Mouse (Mus musculus): ENCODE measurements around the gene Cenpv. TPM values are rescaled to one million over a fixed set of nuclear protein-coding genes. Genes with fewer than 3 reads are reported as not detected.

The Cenpv gene
- polyA plus RNA-seq, 1 experiment from 2014 or later = 86.3 TPM

- Histone ChIP-seq H3K9me3 (ENCODE audit: control insufficient read depth, low read length) (no peaks in the 10 kb centered on the region), H3K9ac (replicated peaks; ENCODE audit: low read depth, low read length) (no peak overlapping the region), H3K4me2 (ENCODE audit: low read length) (no peak overlapping the region), H3K4me3 (replicated peaks; ENCODE audit: low read length) (no peak overlapping the region), H3K4me1 (replicated peaks; ENCODE audit: control insufficient read depth, insufficient read depth, low read length) (no peaks in the 10 kb centered on the region), H3K36me3 (ENCODE audit: control insufficient read depth, insufficient read depth) (no peaks in the 10 kb centered on the region), H3K27ac (ENCODE audit: low read length) (no peak overlapping the region), H3K27me3 (replicated peaks; ENCODE audit: control insufficient read depth, insufficient read depth, low read length) (no peaks in the 10 kb centered on the region)
- ATAC-seq = no peak
- 89% methylated on average over 5 of the region's 5 CpGs for WGBS
Measured at GRCm38 (mm10) chr11:62479581-62479980, 59.5 kb downstream of the Cenpv start.

GRCm38 (mm10) chr11:62478931-62479330 lies 60.1 kb downstream of the Cenpv start:
- Histone ChIP-seq H3K9ac (replicated peaks; ENCODE audit: low read depth, low read length) (no peak overlapping the region), H3K27me3 (replicated peaks; ENCODE audit: control insufficient read depth, insufficient read depth, low read length) (no peaks in the 10 kb centered on the region), H3K4me3 (replicated peaks; ENCODE audit: low read length) (no peak overlapping the region), H3K4me1 (replicated peaks; ENCODE audit: control insufficient read depth, insufficient read depth, low read length) (no peaks in the 10 kb centered on the region), H3K9me3 (ENCODE audit: control insufficient read depth, low read length) (no peaks in the 10 kb centered on the region), H3K36me3 (ENCODE audit: control insufficient read depth, insufficient read depth) (no peaks in the 10 kb centered on the region), H3K27ac (ENCODE audit: low read length) (no peak overlapping the region), H3K4me2 (ENCODE audit: low read length) (no peak overlapping the region)
- ATAC-seq = no peak
- 74% methylated on average over 6 of the region's 6 CpGs for WGBS

- 95% methylated on average over 4 of the region's 4 CpGs for WGBS
Measured at GRCm38 (mm10) chr11:62476156-62476555, 62.9 kb downstream of the Cenpv start.

More at GRCm38 (mm10) chr11:62476156-62476555, 62.9 kb downstream of the Cenpv start:
- Histone ChIP-seq H3K27ac (ENCODE audit: low read length) (no peak overlapping the region), H3K4me1 (replicated peaks; ENCODE audit: control insufficient read depth, insufficient read depth, low read length) (no peaks in the 10 kb centered on the region), H3K9me3 (ENCODE audit: control insufficient read depth, low read length) (no peaks in the 10 kb centered on the region), H3K36me3 (ENCODE audit: control insufficient read depth, insufficient read depth) (no peaks in the 10 kb centered on the region), H3K4me3 (replicated peaks; ENCODE audit: low read length) (no peak overlapping the region), H3K27me3 (replicated peaks; ENCODE audit: control insufficient read depth, insufficient read depth, low read length) (no peaks in the 10 kb centered on the region), H3K4me2 (ENCODE audit: low read length) (no peak overlapping the region), H3K9ac (replicated peaks; ENCODE audit: low read depth, low read length) (no peak overlapping the region)
- ATAC-seq = no peak

Other genes starting within 250 kb of the Cenpv start
- 6.2 and 6.9 TPM in 2 replicates for gene Pigl, start 80.8 kb downstream of the Cenpv start, polyA plus RNA-seq (2015; fragmentation: Nextera tagmentation; extraction: Ambion mirVana)
- gene Ncor1, start 80.7 kb downstream of the Cenpv start, polyA plus RNA-seq (2015; fragmentation: Nextera tagmentation; extraction: Ambion mirVana) = 186 and 203 TPM in 2 replicates
- gene Ubb, start 11.9 kb upstream of the Cenpv start, polyA plus RNA-seq (2015; fragmentation: Nextera tagmentation; extraction: Ambion mirVana) = 4,671 and 4,745 TPM in 2 replicates
- gene Trpv2, start 35.2 kb upstream of the Cenpv start, polyA plus RNA-seq (2015; fragmentation: Nextera tagmentation; extraction: Ambion mirVana) = 19.1 and 27.2 TPM in 2 replicates
- 9.7 and 10.6 TPM in 2 replicates for gene Lrrc75a, start 109.3 kb upstream of the Cenpv start, polyA plus RNA-seq (2015; fragmentation: Nextera tagmentation; extraction: Ambion mirVana)
- 28.5 and 29.2 TPM in 2 replicates for gene Mmgt2, start 109.4 kb upstream of the Cenpv start, polyA plus RNA-seq (2015; fragmentation: Nextera tagmentation; extraction: Ambion mirVana)
- 27.1 and 29.0 TPM in 2 replicates for gene Zfp287, start 192.6 kb upstream of the Cenpv start, polyA plus RNA-seq (2015; fragmentation: Nextera tagmentation; extraction: Ambion mirVana)
- gene Gm10428, start 213.8 kb upstream of the Cenpv start, polyA plus RNA-seq (2015; fragmentation: Nextera tagmentation; extraction: Ambion mirVana) = not detected in 2 replicates

All from forebrain, embryonic 16.5 days (tissue).